Mouse (Mus musculus): ENCODE data around the gene Yes1.

- no peak for TF ChIP-seq POLR2A (IDR thresholded peaks at IDR 0.05; ENCODE audit: borderline replicate concordance, extremely low read depth, low read depth, low read length)
- no peak for TF ChIP-seq CTCF (IDR thresholded peaks at IDR 0.05; ENCODE audit: insufficient read depth, low read length)
These were observed 95.3 kb downstream of the Yes1 start for GRCm38 (mm10) chr5:32706226-32706780.

All from lung, adult 2 months (tissue).